ENCODE assay signal across 16 mouse cellular contexts in genomic region chr5:125583836-125584235, GRCm38 (mm10). TPM values are rescaled to one million over a fixed set of nuclear protein-coding genes. Genes with fewer than 3 reads are reported as not detected.
A peak's percentile ranks its signal among the peaks of the same experiment; 100 is the strongest.
DNase-seq lines count a peak whose midpoint lies in the region; ATAC-seq and TF ChIP-seq lines count a peak whose summit lies in the region.
"Had no signal": no experiment of that assay in that cellular context is flagged by ENCODE, and none has a peak within 500 bp of the region (broad histone marks: within the 10 kb centered on the region; RNA-seq: fewer than 3 reads in every experiment).

No protein-coding gene starts in this region.

- no peak overlapping the region for H3K9ac ChIP-seq in midbrain, embryonic 11.5 days (ENCODE audit: low read length)
- H3K9ac ChIP-seq in midbrain, embryonic 15.5 days = no peak overlapping the region
- H3K9ac ChIP-seq in liver, embryonic 12.5 days = no peak overlapping the region
- H3K9ac ChIP-seq: intestine, embryonic 15.5 days; stomach, embryonic 15.5 days had no signal

- TF ChIP-seq POLR2A in cerebellum, adult 2 months (IDR thresholded peaks at IDR 0.05; ENCODE audit: borderline replicate concordance, insufficient read depth, low read length) = no peak

- ATAC-seq in midbrain, embryonic 11.5 days (ENCODE audit: low FRiP score) = no peak
- no peak for ATAC-seq in midbrain, embryonic 15.5 days (replicated peaks)
- ATAC-seq in liver, embryonic 12.5 days = no peak
- ATAC-seq: intestine, embryonic 15.5 days had no signal

- H3K4me3 ChIP-seq in cerebellum, adult 2 months (replicated peaks; ENCODE audit: insufficient read depth, low read depth, low read length) = no peak overlapping the region
- H3K4me3 ChIP-seq in midbrain, embryonic 11.5 days (ENCODE audit: low read depth, low read length) = no peak overlapping the region
- H3K4me3 ChIP-seq in midbrain, embryonic 15.5 days = no peak overlapping the region
- H3K4me3 ChIP-seq in liver, embryonic 12.5 days = no peak overlapping the region
- H3K4me3 ChIP-seq: intestine, embryonic 15.5 days; stomach, embryonic 15.5 days had no signal

- no peaks in the 10 kb centered on the region for H3K4me1 ChIP-seq in cerebellum, adult 2 months (ENCODE audit: control insufficient read depth, insufficient read depth, low read length)
- no peaks in the 10 kb centered on the region for H3K4me1 ChIP-seq in midbrain, embryonic 11.5 days (ENCODE audit: control insufficient read depth, insufficient read depth, low read length)
- H3K4me1 ChIP-seq in midbrain, embryonic 15.5 days = peaks cover 2% of the 10 kb centered on the region; the same call in 1 of the 2 replicates
- H3K4me1 ChIP-seq in liver, embryonic 12.5 days = no peaks in the 10 kb centered on the region
- H3K4me1 ChIP-seq: intestine, embryonic 15.5 days had no signal

- 29% methylated on average over 8 of the region's 8 CpGs for WGBS in cerebellum, adult 2 months
- 79% methylated on average over 8 of the region's 8 CpGs for WGBS in midbrain, embryonic 11.5 days
- WGBS in midbrain, embryonic 15.5 days = 70% methylated on average over 8 of the region's 8 CpGs
- WGBS in liver, embryonic 12.5 days (ENCODE audit: insufficient replicate concordance) = 62% methylated on average over 8 of the region's 8 CpGs

- TF ChIP-seq CTCF in cerebellum, adult 2 months (IDR thresholded peaks at IDR 0.05; ENCODE audit: borderline replicate concordance, insufficient read depth, low read depth, low read length) = no peak

- no peaks in the 10 kb centered on the region for H3K36me3 ChIP-seq in midbrain, embryonic 11.5 days (ENCODE audit: control insufficient read depth, insufficient read depth, low read length)
- H3K36me3 ChIP-seq in midbrain, embryonic 15.5 days (replicated peaks) = no peaks in the 10 kb centered on the region
- H3K36me3 ChIP-seq in liver, embryonic 12.5 days = no peaks in the 10 kb centered on the region
- H3K36me3 ChIP-seq: intestine, embryonic 15.5 days; stomach, embryonic 15.5 days had no signal

- H3K9me3 ChIP-seq in midbrain, embryonic 11.5 days (ENCODE audit: control insufficient read depth, low read length) = no peaks in the 10 kb centered on the region
- no peaks in the 10 kb centered on the region for H3K9me3 ChIP-seq in midbrain, embryonic 15.5 days
- H3K9me3 ChIP-seq in liver, embryonic 12.5 days (replicated peaks) = no peaks in the 10 kb centered on the region
- H3K9me3 ChIP-seq: intestine, embryonic 15.5 days; stomach, embryonic 15.5 days had no signal

- peak; percentile 10 to 55 for DNase-seq in cerebellum, adult 2 months
- DNase-seq in cerebellum, postnatal 4 days (ENCODE audit: low spot score in 2 of 2) = no peak
- DNase-seq in midbrain, embryonic 11.5 days (ENCODE audit: low spot score, missing footprints) = peak; percentile 62
- peak; percentile 55 for DNase-seq in MN1 (ENCODE audit: low spot score)
- DNase-seq in layer of hippocampus, postnatal 36 days = peak; percentile 62 to 63
- no peak for DNase-seq in neural tube, embryonic 10.5 days (ENCODE audit: extremely low spot score, low spot score)
- DNase-seq: heart, adult 18-20 months; heart, postnatal 14 days; kidney, postnatal 4 days; thymus, postnatal 4 days had no signal

- no peaks in the 10 kb centered on the region for H3K27me3 ChIP-seq in cerebellum, adult 2 months (ENCODE audit: control insufficient read depth, insufficient read depth, low read length)
- no peaks in the 10 kb centered on the region for H3K27me3 ChIP-seq in midbrain, embryonic 11.5 days (ENCODE audit: control insufficient read depth, insufficient read depth, low read length)
- no peaks in the 10 kb centered on the region for H3K27me3 ChIP-seq in midbrain, embryonic 15.5 days (replicated peaks)
- H3K27me3 ChIP-seq in liver, embryonic 12.5 days (replicated peaks) = peaks cover 2% of the 10 kb centered on the region; the same call in 1 of the 2 replicates
- H3K27me3 ChIP-seq: intestine, embryonic 15.5 days; stomach, embryonic 15.5 days had no signal

- H3K4me2 ChIP-seq in midbrain, embryonic 11.5 days = no peak overlapping the region
- no peak overlapping the region for H3K4me2 ChIP-seq in midbrain, embryonic 15.5 days
- no peak overlapping the region for H3K4me2 ChIP-seq in liver, embryonic 12.5 days
- H3K4me2 ChIP-seq: intestine, embryonic 15.5 days; stomach, embryonic 15.5 days had no signal

- H3K27ac ChIP-seq in cerebellum, adult 2 months (ENCODE audit: insufficient read depth, low read length) = no peak overlapping the region
- H3K27ac ChIP-seq in midbrain, embryonic 11.5 days (ENCODE audit: low read depth, low read length) = no peak overlapping the region
- H3K27ac ChIP-seq in midbrain, embryonic 15.5 days = no peak overlapping the region
- no peak overlapping the region for H3K27ac ChIP-seq in liver, embryonic 12.5 days
- H3K27ac ChIP-seq: intestine, embryonic 15.5 days; macrophage; stomach, embryonic 15.5 days had no signal

RNA-seq across cellular contexts. Expression of gene Tmem132b, which starts 52.3 kb away (rescaled TPM):
- polyA plus RNA-seq in cerebellum, adult 2 months (2012; rRNA removed) = 4.7 and 5.9 TPM in 2 replicates
- polyA plus RNA-seq in midbrain, embryonic 11.5 days (2014; fragmentation: Nextera tagmentation; extraction: Ambion mirVana) = 0.42 and 0.50 TPM in 2 replicates
- polyA plus RNA-seq in midbrain, embryonic 15.5 days (2015; fragmentation: Nextera tagmentation; extraction: Ambion mirVana) = 6.8 and 8.1 TPM in 2 replicates
- total RNA-seq in layer of hippocampus, postnatal 36 days (2021) = 100 to 1,000 TPM; 114 to 131 TPM
- 0.02 and 0.08 TPM in 2 replicates for polyA plus RNA-seq in liver, embryonic 12.5 days (2016; fragmentation: Nextera tagmentation; extraction: Ambion mirVana)
- total RNA-seq: heart, adult 18-20 months; heart, postnatal 14 days; liver, adult 2 months had no signal
- polyA plus RNA-seq: liver, adult 2 months; macrophage had no signal

Comparison
In these comparisons a context has a peak if more than half of its experiments do, and no peak if none do; other contexts are left out.
1. DNase-seq: peak in cerebellum, adult 2 months (2 of 2), midbrain, embryonic 11.5 days (single experiment), MN1 (single experiment) and layer of hippocampus, postnatal 36 days (2 of 2); none in cerebellum, postnatal 4 days (0 of 2) and neural tube, embryonic 10.5 days (single experiment).